Mouse (Mus musculus): ENCODE measurements around the gene Zranb2.

The Zranb2 gene

DNA sequence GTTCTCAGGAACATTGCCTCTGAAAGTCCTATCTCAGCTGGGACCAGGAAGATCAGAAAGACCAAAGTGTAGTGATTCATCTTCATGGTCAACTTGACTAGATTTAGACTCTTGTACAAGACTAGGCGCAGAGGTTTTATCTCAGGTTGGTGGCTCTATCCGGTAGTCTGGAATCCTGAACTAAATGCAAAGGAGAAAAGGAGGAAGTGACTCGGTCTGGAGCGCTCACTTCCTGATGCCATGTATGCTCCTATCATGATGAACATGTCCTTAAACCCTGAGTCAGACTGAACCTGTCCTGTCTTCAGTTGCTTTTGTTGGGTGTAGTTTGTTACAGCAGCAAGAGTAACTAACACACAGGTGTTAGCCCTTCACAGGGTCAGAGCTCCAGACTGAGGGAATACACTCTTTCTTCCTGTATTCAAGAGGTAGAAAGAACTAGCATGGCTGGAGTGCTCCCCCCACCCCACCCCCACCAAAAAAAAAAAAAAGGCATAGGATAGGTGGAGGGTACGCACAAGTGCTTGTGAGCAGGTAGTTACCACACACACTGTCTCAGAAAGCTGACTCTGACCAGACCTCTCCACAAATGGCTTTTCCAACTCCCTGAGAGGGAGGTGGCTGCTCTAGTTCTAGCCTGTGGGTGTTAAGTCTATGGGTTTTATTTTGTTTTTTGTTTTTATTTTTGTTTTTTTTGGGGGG, 44.7 kb downstream of the Zranb2 start:
- in situ Hi-C loops (cut with MboI) = no loop called here

- in situ Hi-C loops (cut with MboI) = no loop called here
Observed at GRCm38 (mm10) chr3:157579376-157579775, 45.4 kb downstream of the Zranb2 start.

GRCm38 (mm10) chr3:157580299-157580698, 46.3 kb downstream of the Zranb2 start:
- in situ Hi-C loops (cut with MboI) = no loop called here

GRCm38 (mm10) chr3:157581755-157582154, 47.8 kb downstream of the Zranb2 start:
- in situ Hi-C loops (cut with MboI) = no loop called here

DNA sequence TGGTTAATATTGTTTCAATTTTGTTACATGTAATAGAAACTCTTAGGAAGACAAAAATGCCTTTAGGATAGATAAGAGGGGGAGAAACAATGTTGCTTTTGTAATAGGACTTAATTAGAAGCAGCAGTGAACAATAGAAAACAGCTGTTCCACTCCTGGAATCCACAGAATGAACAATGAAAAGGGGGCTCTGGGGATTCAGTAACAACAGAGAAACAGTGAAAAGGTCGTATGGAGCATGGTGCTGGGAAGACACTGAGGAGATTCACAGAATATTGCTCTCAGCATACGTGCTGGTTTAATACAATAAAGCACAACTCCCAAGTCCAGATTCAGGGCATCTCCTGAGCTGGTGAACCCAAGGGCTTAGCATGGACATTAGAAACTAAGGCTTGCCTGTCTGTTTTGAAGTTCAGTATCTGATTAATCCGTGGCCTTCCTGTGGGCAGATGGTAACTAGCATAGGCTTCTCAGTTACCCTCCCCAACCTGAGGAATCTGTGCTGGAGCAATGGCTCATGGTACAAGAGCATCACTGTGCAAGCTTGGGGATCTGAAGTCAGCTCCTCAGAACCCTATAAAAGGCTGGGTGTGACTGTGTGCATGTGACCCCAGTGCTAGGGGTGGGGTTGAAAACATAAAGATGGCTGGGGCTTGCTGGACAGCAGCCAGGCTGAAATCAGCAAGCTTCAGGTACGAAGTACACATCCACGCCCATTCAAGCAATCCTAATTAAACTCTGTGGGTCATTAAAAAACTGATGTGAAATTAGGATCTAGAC, 48.9 kb downstream of the Zranb2 start:
- in situ Hi-C loops (cut with MboI) = no loop called here

- in situ Hi-C loops (cut with MboI) = no loop called here
Observed at GRCm38 (mm10) chr3:157597837-157598379, 63.9 kb downstream of the Zranb2 start.

All from mature B cell (primary cell).